Mouse (Mus musculus) intestine, postnatal 0 days (tissue): ENCODE measurements at regions not wholly inside any gene's neighbourhood (a gene's known extent, or its start where the extent isn't known, plus 50 kb on each side); places are given as distances from the start of the nearest gene placed in this dataset.

Source experiments
- ATAC-seq: fragments of 200-750 bp; cut with Nextera tagmentation; 2 replicates; pipeline ENCODE4 v1.8.0; 2017; ENCODE audit warnings: mild to moderate bottlenecking, moderate TSS enrichment, moderate library complexity
- H3K27ac ChIP-seq: fragments of 300-500 bp; sonication (generic); 2 replicates; pipeline ENCODE4 v1.5.1; 2014; ENCODE audit warnings: mild to moderate bottlenecking, low read depth, low read length, moderate library complexity
- H3K27me3 ChIP-seq: fragments of 300-500 bp; sonication (generic); replicated peaks from 2 replicates; pipeline ENCODE4 v1.6.1; 2014; ENCODE audit warnings: low read length, mixed read lengths; ENCODE audit not compliant: control insufficient read depth, insufficient read depth
- H3K36me3 ChIP-seq: fragments of 300-500 bp; sonication (generic); 2 replicates; pipeline ENCODE4 v1.6.1; 2014; ENCODE audit warnings: mild to moderate bottlenecking, moderate library complexity; ENCODE audit not compliant: control insufficient read depth, insufficient read depth
- H3K4me1 ChIP-seq: fragments of 300-500 bp; sonication (generic); replicated peaks from 2 replicates; pipeline ENCODE4 v1.6.1; 2014; ENCODE audit warnings: antibody characterized with exemption, low read length, mixed read lengths; ENCODE audit not compliant: control insufficient read depth, insufficient read depth
- H3K4me2 ChIP-seq: fragments of 300-500 bp; sonication (generic); replicated peaks from 2 replicates; pipeline ENCODE4 v1.6.1; 2014; ENCODE audit warnings: low read depth, mild to moderate bottlenecking, moderate library complexity
- H3K4me3 ChIP-seq: fragments of 300-500 bp; sonication (generic); 2 replicates; pipeline ENCODE4 v1.5.1; 2014; ENCODE audit warnings: low read depth, low read length
- H3K9ac ChIP-seq: fragments of 300-500 bp; sonication (generic); 2 replicates; pipeline ENCODE4 v1.6.1; 2014; ENCODE audit warnings: mild to moderate bottlenecking, low read depth, low read length
- H3K9me3 ChIP-seq: fragments of 300-500 bp; sonication (generic); 2 replicates; pipeline ENCODE4 v1.6.1; 2016; ENCODE audit warnings: mixed run types; ENCODE audit not compliant: control insufficient read depth
- CTCF ChIP-seq: sonication (generic); IDR thresholded peaks from 2 replicates; pipeline ENCODE4 v1.5.1; 2016; ENCODE audit warnings: low read depth, mild to moderate bottlenecking, control low read depth, antibody characterized with exemption, moderate library complexity
- WGBS: fragments of 180-500 bp; shearing (Covaris S2); extraction: QIAGEN DNeasy Blood & Tissue Kit; methylation state at CpG from one replicate; pipeline ENCODE4 v1.1.7; 2014; 5-methylcytosine and 5-hydroxymethylcytosine counted together

DNA sequence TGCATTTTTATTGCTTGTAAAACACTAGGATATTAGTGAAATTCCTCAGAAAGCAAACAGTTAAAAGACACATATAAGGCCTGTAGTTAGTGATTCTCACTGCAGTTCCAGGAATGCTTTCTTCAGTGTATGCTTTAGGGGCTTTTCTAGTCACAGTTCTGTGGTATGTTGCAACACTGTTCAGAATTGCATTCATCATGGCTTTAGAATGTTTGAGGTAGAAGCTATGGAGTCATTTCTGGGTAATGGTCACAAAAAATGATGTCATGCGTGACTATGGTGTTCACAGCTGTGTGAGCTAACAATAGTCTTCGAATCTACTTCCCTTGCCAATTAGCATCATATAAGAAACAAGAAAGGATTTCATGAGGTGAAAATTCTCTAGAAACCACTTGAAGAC is 69.0 kb upstream of the Nrxn1 start:
- ATAC-seq: no peak
- H3K27ac ChIP-seq: no peak overlapping the region
- no peaks in the 10 kb centered on the region for H3K27me3 ChIP-seq
- H3K4me2 ChIP-seq: no peak overlapping the region
- H3K9me3 ChIP-seq: no peaks in the 10 kb centered on the region
- H3K36me3 ChIP-seq: no peaks in the 10 kb centered on the region
- 77% methylated on average over 2 of the region's 2 CpGs for WGBS
- no peak for TF ChIP-seq CTCF
- no peaks in the 10 kb centered on the region for H3K4me1 ChIP-seq
- no peak overlapping the region for H3K4me3 ChIP-seq
- no peak overlapping the region for H3K9ac ChIP-seq
